Mouse (Mus musculus) megakaryocyte, embryonic 14.5 days (primary cell): ENCODE data around the gene Eprs. TPM values are rescaled to one million over a fixed set of nuclear protein-coding genes. Genes with fewer than 3 reads are reported as not detected.

Source experiments
- H3K27me3 ChIP-seq: replicated peaks from 2 replicates; pipeline ENCODE3; 2012; ENCODE audit warnings: inconsistent platforms
- H3K36me3 ChIP-seq: replicated peaks from 2 replicates; pipeline ENCODE3; 2012; ENCODE audit warnings: low read length, inconsistent platforms, mixed read lengths
- H3K4me1 ChIP-seq: 2 replicates; pipeline ENCODE4 v1.6.1; 2012; ENCODE audit warnings: inconsistent platforms
- H3K4me3 ChIP-seq: replicated peaks from 2 replicates; pipeline ENCODE3; 2012; ENCODE audit warnings: moderate library complexity, mild to moderate bottlenecking, inconsistent platforms
- H3K9me3 ChIP-seq: 2 replicates; pipeline ENCODE4 v1.6.1; 2012; ENCODE audit warnings: inconsistent platforms
- FLI1 ChIP-seq: IDR thresholded peaks from 2 replicates; pipeline ENCODE4 v1.6.1; 2012; ENCODE audit warnings: low read length, inconsistent platforms, mixed read lengths
- GATA1 ChIP-seq: IDR thresholded peaks from 3 replicates; pipeline ENCODE4 v1.6.1; 2012; ENCODE audit warnings: mixed read lengths, low read length, inconsistent platforms, borderline replicate concordance
- polyA plus RNA-seq: library from polyadenylated mRNA; stranded (reverse); fragments of >175 nt; gene quantifications from 2 replicates; pipeline ENCODE4 v1.2.3, GENCODE M21; 2012; ENCODE audit warnings: low replicate concordance; ENCODE audit not compliant: insufficient read depth

Gene Eprs
- polyA plus RNA-seq, 1 experiment, result 5.8 TPM

- no peaks in the 10 kb centered on the region for H3K36me3 ChIP-seq
- peaks cover 15% of the 10 kb centered on the region for H3K4me1 ChIP-seq
- TF ChIP-seq FLI1, result no peak
- TF ChIP-seq GATA1, result no peak
- H3K27me3 ChIP-seq, result peaks cover 59% of the 10 kb centered on the region
- H3K9me3 ChIP-seq, result peaks cover 7% of the 10 kb centered on the region; the same call in 1 of the 2 replicates
- no peak overlapping the region for H3K4me3 ChIP-seq
Measured at GRCm38 (mm10) chr1:185456327-185456726, 93.5 kb downstream of the Eprs start.

GRCm38 (mm10) chr1:185460096-185460495, 97.3 kb downstream of the Eprs start:
- peaks cover 6% of the 10 kb centered on the region; the same call in 1 of the 2 replicates for H3K9me3 ChIP-seq
- TF ChIP-seq GATA1 (no peak), FLI1 (no peak)
- peaks cover 9% of the 10 kb centered on the region for H3K4me1 ChIP-seq
- no peaks in the 10 kb centered on the region for H3K36me3 ChIP-seq
- H3K4me3 ChIP-seq, result no peak overlapping the region
- H3K27me3 ChIP-seq, result peaks cover 42% of the 10 kb centered on the region

GRCm38 (mm10) chr1:185462889-185463288, 100.0 kb downstream of the Eprs start:
- Histone ChIP-seq H3K27me3 (peaks cover 20% of the 10 kb centered on the region), H3K4me3 (no peak overlapping the region), H3K4me1 (0 out of 2 replicates have a peak, but pooled peaks cover 3% of the 10 kb centered on the region), H3K36me3 (no peaks in the 10 kb centered on the region), H3K9me3 (no peaks in the 10 kb centered on the region)
- TF ChIP-seq FLI1, result no peak
- TF ChIP-seq GATA1, result no peak

GRCm38 (mm10) chr1:185469551-185470021, 106.7 kb downstream of the Eprs start:
- Histone ChIP-seq H3K27me3 (peaks cover 9% of the 10 kb centered on the region), H3K9me3 (no peaks in the 10 kb centered on the region), H3K4me3 (no peak overlapping the region), H3K4me1 (peaks cover 16% of the 10 kb centered on the region; the same call in 1 of the 2 replicates), H3K36me3 (no peaks in the 10 kb centered on the region)
- TF ChIP-seq FLI1 (no peak), GATA1 (no peak)

- no peak for TF ChIP-seq FLI1
- no peak for TF ChIP-seq GATA1
- no peaks in the 10 kb centered on the region for H3K36me3 ChIP-seq
- peaks cover 16% of the 10 kb centered on the region; the same call in 1 of the 2 replicates for H3K4me1 ChIP-seq
- peaks cover 3% of the 10 kb centered on the region for H3K27me3 ChIP-seq
- H3K4me3 ChIP-seq, result peak overlapping the region; percentile 56
- H3K9me3 ChIP-seq, result no peaks in the 10 kb centered on the region
Measured at GRCm38 (mm10) chr1:185472025-185472720, 109.3 kb downstream of the Eprs start.

GRCm38 (mm10) chr1:185472730-185473129, 109.9 kb downstream of the Eprs start:
- Histone ChIP-seq H3K4me3 (no peak overlapping the region), H3K4me1 (peaks cover 16% of the 10 kb centered on the region; the same call in 1 of the 2 replicates), H3K36me3 (no peaks in the 10 kb centered on the region), H3K9me3 (no peaks in the 10 kb centered on the region), H3K27me3 (peaks cover 3% of the 10 kb centered on the region)
- TF ChIP-seq FLI1 (no peak), GATA1 (no peak)

GRCm38 (mm10) chr1:185473437-185473836, 110.6 kb downstream of the Eprs start:
- H3K36me3 ChIP-seq, result no peaks in the 10 kb centered on the region
- peaks cover 16% of the 10 kb centered on the region; the same call in 1 of the 2 replicates for H3K4me1 ChIP-seq
- peaks cover 3% of the 10 kb centered on the region for H3K27me3 ChIP-seq
- H3K9me3 ChIP-seq, result no peaks in the 10 kb centered on the region
- no peak for TF ChIP-seq GATA1
- TF ChIP-seq FLI1, result no peak
- no peak overlapping the region for H3K4me3 ChIP-seq

Other genes starting within 250 kb of the Eprs start
- gene Rab3gap2, start 158.9 kb upstream of the Eprs start, polyA plus RNA-seq, result 11.3 and 15.4 TPM in 2 replicates
- 0.68 and 1.9 TPM in 2 replicates for gene Iars2, start 33.6 kb upstream of the Eprs start, polyA plus RNA-seq
- gene Bpnt1, start 30.9 kb upstream of the Eprs start, polyA plus RNA-seq, result 9.7 TPM in 1 of 2 replicates, not detected in the other
- not detected in 2 replicates for gene Slc30a10, start 91.8 kb downstream of the Eprs start, polyA plus RNA-seq